Mouse (Mus musculus) limb, embryonic 14.5 days (tissue): ENCODE measurements at regions not wholly inside any gene's neighbourhood (a gene's known extent, or its start where the extent isn't known, plus 50 kb on each side); places are given as distances from the start of the nearest gene placed in this dataset.

Source experiments
- ATAC-seq: fragments of 200-750 bp; cut with Nextera tagmentation; 2 replicates; pipeline ENCODE4 v1.8.0; 2017; ENCODE audit warnings: low read depth, moderate number of reproducible peaks, moderate TSS enrichment; ENCODE audit not compliant: low FRiP score
- DNase-seq: peaks from one replicate; pipeline ENCODE4 v3.0.0-alpha.2; 2015; ENCODE audit warnings: low spot score
- H3K27ac ChIP-seq: fragments of 300-500 bp; sonication (generic); replicated peaks from 2 replicates; pipeline ENCODE4 v1.5.1; 2014; ENCODE audit warnings: low read depth, mild to moderate bottlenecking, low read length, moderate library complexity, mixed read lengths
- H3K27me3 ChIP-seq: fragments of 300-500 bp; sonication (generic); 2 replicates; pipeline ENCODE4 v1.6.1; 2014; ENCODE audit warnings: low read length, mixed read lengths; ENCODE audit not compliant: control insufficient read depth, insufficient read depth
- H3K36me3 ChIP-seq: fragments of 300-500 bp; sonication (generic); 2 replicates; pipeline ENCODE4 v1.6.1; 2014; ENCODE audit warnings: mild to moderate bottlenecking, low read length, moderate library complexity, mixed read lengths; ENCODE audit not compliant: control insufficient read depth, insufficient read depth
- H3K4me1 ChIP-seq: fragments of 300-500 bp; sonication (generic); 2 replicates; pipeline ENCODE4 v1.6.1; 2014; ENCODE audit warnings: antibody characterized with exemption, low read length, mixed read lengths; ENCODE audit not compliant: control insufficient read depth, insufficient read depth
- H3K4me2 ChIP-seq: fragments of 300-500 bp; sonication (generic); replicated peaks from 2 replicates; pipeline ENCODE4 v1.6.1; 2014; ENCODE audit warnings: low read depth, mild to moderate bottlenecking, low read length, moderate library complexity; ENCODE audit not compliant: severe bottlenecking
- H3K4me3 ChIP-seq: fragments of 300-500 bp; sonication (generic); replicated peaks from 2 replicates; pipeline ENCODE4 v1.5.1; 2014; ENCODE audit warnings: low read length
- H3K9ac ChIP-seq: fragments of 300-500 bp; sonication (generic); 2 replicates; pipeline ENCODE4 v1.6.1; 2014; ENCODE audit warnings: mild to moderate bottlenecking, low read depth, low read length, moderate library complexity; ENCODE audit not compliant: severe bottlenecking
- H3K9me3 ChIP-seq: fragments of 300-500 bp; sonication (generic); 2 replicates; pipeline ENCODE4 v1.6.1; 2016; ENCODE audit warnings: low read length; ENCODE audit not compliant: control insufficient read depth
- POLR2A ChIP-seq: fragments of 200-500 bp; IDR thresholded peaks from 2 replicates; pipeline ENCODE4 v1.8.0; 2012; ENCODE audit warnings: inconsistent platforms, mild to moderate bottlenecking, moderate library complexity, borderline replicate concordance; ENCODE audit not compliant: insufficient read depth, insufficient read length; ENCODE audit errors: extremely low read depth
- WGBS: fragments of 180-500 bp; shearing (Covaris S2); extraction: QIAGEN DNeasy Blood & Tissue Kit; methylation state at CpG from one replicate; pipeline ENCODE4 v1.1.7; 2014; 5-methylcytosine and 5-hydroxymethylcytosine counted together

- no peak for TF ChIP-seq POLR2A
- no peak overlapping the region for H3K4me3 ChIP-seq
- no peak overlapping the region for H3K27ac ChIP-seq
- no peak overlapping the region for H3K9ac ChIP-seq
- H3K4me2 ChIP-seq: no peak overlapping the region
- 53% methylated on average over 1 of the region's 1 CpGs for WGBS
- ATAC-seq (peak; percentile 23; the same call in 1 of the 2 replicates), DNase-seq (no peak)
- H3K27me3 ChIP-seq: no peaks in the 10 kb centered on the region
- H3K36me3 ChIP-seq: no peaks in the 10 kb centered on the region
- no peaks in the 10 kb centered on the region for H3K9me3 ChIP-seq
- H3K4me1 ChIP-seq: peaks cover 24% of the 10 kb centered on the region
These were observed 231.4 kb downstream of the Cyp26b1 start for GRCm38 (mm10) chr6:84362331-84362730.

DNA sequence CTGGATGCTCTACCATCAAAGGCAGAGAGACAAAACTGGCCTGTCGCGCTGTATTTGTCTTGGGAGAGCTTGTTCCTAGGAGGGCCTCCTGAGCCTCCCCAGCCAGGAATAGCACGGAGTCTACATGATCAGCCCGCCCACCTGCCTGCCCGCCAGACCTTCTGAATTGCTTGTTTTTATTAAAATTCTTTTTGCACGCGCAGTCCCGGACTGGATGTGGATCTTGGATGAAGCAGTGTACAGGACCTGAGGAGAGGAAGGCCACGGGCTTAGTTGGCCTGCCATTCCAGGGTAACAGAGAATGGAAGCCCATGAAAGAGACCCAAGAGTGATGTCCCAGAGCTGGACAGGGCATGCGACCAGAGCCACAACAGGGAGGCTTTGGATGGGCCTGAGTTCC lies 235.8 kb downstream of the Cyp26b1 start:
- Histone ChIP-seq H3K9me3 (no peaks in the 10 kb centered on the region), H3K27me3 (no peaks in the 10 kb centered on the region), H3K36me3 (no peaks in the 10 kb centered on the region), H3K4me3 (no peak overlapping the region), H3K9ac (no peak overlapping the region), H3K4me1 (peaks cover 18% of the 10 kb centered on the region), H3K4me2 (no peak overlapping the region), H3K27ac (no peak overlapping the region)
- 49% methylated on average over 10 of the region's 10 CpGs for whole genome bisulfite sequencing
- no peak for DNase-seq
- TF ChIP-seq POLR2A: no peak
- no peak for ATAC-seq

DNA sequence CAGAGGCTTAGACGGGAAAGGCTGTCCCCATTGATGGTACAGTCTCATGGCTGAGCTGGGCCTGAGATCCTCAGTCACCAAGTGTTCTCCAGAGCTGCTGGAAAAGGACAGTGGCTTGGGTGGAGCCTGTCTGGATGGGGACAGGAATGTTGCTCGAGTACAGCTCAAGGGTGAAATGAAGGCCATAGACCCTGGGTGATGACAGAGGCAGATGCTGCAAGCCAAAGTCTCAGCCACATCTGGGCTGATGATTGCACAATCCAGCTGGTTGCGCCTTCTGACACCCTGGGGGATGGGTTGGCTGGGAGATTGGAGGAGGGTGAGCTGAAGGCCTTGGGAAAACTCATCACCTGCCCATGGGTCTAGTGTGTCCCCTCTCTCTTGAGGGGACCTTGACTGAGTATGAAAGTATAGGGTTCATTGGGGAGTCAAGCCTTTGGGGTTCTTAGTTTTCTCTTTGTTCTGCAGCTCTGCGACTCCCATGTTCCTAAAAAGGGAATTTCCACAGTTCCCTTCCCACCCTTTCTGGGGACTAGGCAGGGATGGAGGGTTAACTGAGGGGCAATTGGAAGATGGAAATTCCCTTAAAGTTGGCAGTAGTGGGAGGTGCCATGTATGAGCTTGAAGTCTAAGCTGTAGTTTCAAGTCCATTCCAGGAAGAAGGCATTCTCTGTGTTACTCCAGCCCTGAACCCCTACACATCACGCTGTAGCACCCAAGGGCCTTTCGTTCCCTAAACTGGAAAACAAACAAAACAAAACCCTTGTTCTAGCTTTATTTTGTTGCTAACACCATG lies 240.1 kb downstream of the Cyp26b1 start:
- no peaks in the 10 kb centered on the region for H3K9me3 ChIP-seq
- DNase-seq: no peak
- no peak overlapping the region for H3K4me2 ChIP-seq
- H3K27ac ChIP-seq: no peak overlapping the region
- ATAC-seq: no peak
- WGBS: 80% methylated on average over 6 of the region's 6 CpGs
- H3K4me3 ChIP-seq: no peak overlapping the region
- TF ChIP-seq POLR2A: no peak
- H3K36me3 ChIP-seq: no peaks in the 10 kb centered on the region
- H3K27me3 ChIP-seq: no peaks in the 10 kb centered on the region
- no peak overlapping the region for H3K9ac ChIP-seq
- peaks cover 16% of the 10 kb centered on the region for H3K4me1 ChIP-seq

GRCm38 (mm10) chr6:84344936-84345335 lies 248.8 kb downstream of the Cyp26b1 start:
- ATAC-seq: no peak
- Histone ChIP-seq H3K4me2 (no peak overlapping the region), H3K27ac (no peak overlapping the region), H3K36me3 (no peaks in the 10 kb centered on the region), H3K27me3 (no peaks in the 10 kb centered on the region), H3K9me3 (no peaks in the 10 kb centered on the region), H3K4me1 (0 out of 2 replicates have a peak, but pooled peaks cover 5% of the 10 kb centered on the region), H3K4me3 (no peak overlapping the region), H3K9ac (no peak overlapping the region)
- DNase-seq: no peak
- no peak for TF ChIP-seq POLR2A
- 51% methylated on average over 12 of the region's 12 CpGs for WGBS

GRCm38 (mm10) chr6:84333666-84334179 lies 260.0 kb downstream of the Cyp26b1 start:
- Histone ChIP-seq H3K36me3 (no peaks in the 10 kb centered on the region), H3K27ac (no peak overlapping the region), H3K9me3 (no peaks in the 10 kb centered on the region), H3K4me3 (no peak overlapping the region), H3K4me2 (no peak overlapping the region), H3K27me3 (no peaks in the 10 kb centered on the region), H3K4me1 (peaks cover 6% of the 10 kb centered on the region; the same call in 1 of the 2 replicates), H3K9ac (no peak overlapping the region)
- DNase-seq (no peak), ATAC-seq (no peak)
- WGBS: 89% methylated on average over 10 of the region's 10 CpGs
- TF ChIP-seq POLR2A: no peak
